Mouse (Mus musculus): Measurements from ENCODE around the gene Immp2l. TPM values are rescaled to one million over a fixed set of nuclear protein-coding genes. Genes with fewer than 3 reads are reported as not detected.

The Immp2l gene
- polyA plus RNA-seq, 1 experiment from 2014 or later, result 30.5 TPM

GRCm38 (mm10) chr12:41682141-41682540, 658.3 kb downstream of the Immp2l start:
- ATAC-seq, result no peak

GRCm38 (mm10) chr12:41689809-41690208, 665.9 kb downstream of the Immp2l start:
- Histone ChIP-seq H3K4me1 (replicated peaks; ENCODE audit: control insufficient read depth, insufficient read depth, low read length) (no peaks in the 10 kb centered on the region), H3K4me2 (replicated peaks; ENCODE audit: low read depth) (no peak overlapping the region), H3K9ac (ENCODE audit: low read depth, low read length) (no peak overlapping the region), H3K9me3 (ENCODE audit: control insufficient read depth) (no peaks in the 10 kb centered on the region), H3K27ac (ENCODE audit: low read depth, low read length) (no peak overlapping the region), H3K27me3 (replicated peaks; ENCODE audit: control insufficient read depth, insufficient read depth, low read length) (no peaks in the 10 kb centered on the region), H3K36me3 (ENCODE audit: control insufficient read depth, insufficient read depth) (no peaks in the 10 kb centered on the region), H3K4me3 (ENCODE audit: low read depth, low read length) (no peak overlapping the region)
- WGBS, result 89% methylated on average over 3 of the region's 3 CpGs
- TF ChIP-seq CTCF (IDR thresholded peaks at IDR 0.05; ENCODE audit: low read depth), result no peak
- no peak for ATAC-seq

More at GRCm38 (mm10) chr12:41682141-41682540, 658.3 kb downstream of the Immp2l start:
- Histone ChIP-seq H3K36me3 (ENCODE audit: control insufficient read depth, insufficient read depth) (no peaks in the 10 kb centered on the region), H3K9me3 (ENCODE audit: control insufficient read depth) (no peaks in the 10 kb centered on the region), H3K27ac (ENCODE audit: low read depth, low read length) (no peak overlapping the region), H3K27me3 (replicated peaks; ENCODE audit: control insufficient read depth, insufficient read depth, low read length) (no peaks in the 10 kb centered on the region), H3K4me2 (replicated peaks; ENCODE audit: low read depth) (no peak overlapping the region), H3K4me3 (ENCODE audit: low read depth, low read length) (no peak overlapping the region), H3K4me1 (replicated peaks; ENCODE audit: control insufficient read depth, insufficient read depth, low read length) (no peaks in the 10 kb centered on the region), H3K9ac (ENCODE audit: low read depth, low read length) (no peak overlapping the region)
- TF ChIP-seq CTCF (IDR thresholded peaks at IDR 0.05; ENCODE audit: low read depth), result no peak
- WGBS, result 50% methylated on average over 1 of the region's 1 CpGs

GRCm38 (mm10) chr12:41710608-41711007, 686.7 kb downstream of the Immp2l start:
- Histone ChIP-seq H3K9ac (ENCODE audit: low read depth, low read length) (no peak overlapping the region), H3K9me3 (ENCODE audit: control insufficient read depth) (no peaks in the 10 kb centered on the region), H3K36me3 (ENCODE audit: control insufficient read depth, insufficient read depth) (no peaks in the 10 kb centered on the region), H3K27ac (ENCODE audit: low read depth, low read length) (no peak overlapping the region), H3K27me3 (replicated peaks; ENCODE audit: control insufficient read depth, insufficient read depth, low read length) (no peaks in the 10 kb centered on the region), H3K4me2 (replicated peaks; ENCODE audit: low read depth) (no peak overlapping the region), H3K4me3 (ENCODE audit: low read depth, low read length) (no peak overlapping the region), H3K4me1 (replicated peaks; ENCODE audit: control insufficient read depth, insufficient read depth, low read length) (no peaks in the 10 kb centered on the region)
- no peak for TF ChIP-seq CTCF (IDR thresholded peaks at IDR 0.05; ENCODE audit: low read depth)
- ATAC-seq, result no peak
- 95% methylated on average over 2 of the region's 2 CpGs for WGBS

- Histone ChIP-seq H3K4me3 (ENCODE audit: low read depth, low read length) (no peak overlapping the region), H3K4me2 (replicated peaks; ENCODE audit: low read depth) (no peak overlapping the region), H3K9ac (ENCODE audit: low read depth, low read length) (no peak overlapping the region), H3K9me3 (ENCODE audit: control insufficient read depth) (0 out of 2 replicates have a peak, but pooled peaks cover 3% of the 10 kb centered on the region), H3K4me1 (replicated peaks; ENCODE audit: control insufficient read depth, insufficient read depth, low read length) (no peaks in the 10 kb centered on the region), H3K27ac (ENCODE audit: low read depth, low read length) (no peak overlapping the region), H3K27me3 (replicated peaks; ENCODE audit: control insufficient read depth, insufficient read depth, low read length) (no peaks in the 10 kb centered on the region), H3K36me3 (ENCODE audit: control insufficient read depth, insufficient read depth) (no peaks in the 10 kb centered on the region)
- no peak for ATAC-seq
- 56% methylated on average over 1 of the region's 1 CpGs for WGBS
- no peak for TF ChIP-seq CTCF (IDR thresholded peaks at IDR 0.05; ENCODE audit: low read depth)
These were observed 693.1 kb downstream of the Immp2l start for GRCm38 (mm10) chr12:41716946-41717345.

- no peak for TF ChIP-seq CTCF (IDR thresholded peaks at IDR 0.05; ENCODE audit: low read depth)
- H3K36me3 ChIP-seq (ENCODE audit: control insufficient read depth, insufficient read depth), result no peaks in the 10 kb centered on the region
- H3K9me3 ChIP-seq (ENCODE audit: control insufficient read depth), result no peaks in the 10 kb centered on the region
- no peak overlapping the region for H3K27ac ChIP-seq (ENCODE audit: low read depth, low read length)
- 61% methylated on average over 2 of the region's 2 CpGs for WGBS
- H3K27me3 ChIP-seq (replicated peaks; ENCODE audit: control insufficient read depth, insufficient read depth, low read length), result no peaks in the 10 kb centered on the region
- ATAC-seq, result no peak
- no peak overlapping the region for H3K4me2 ChIP-seq (replicated peaks; ENCODE audit: low read depth)
- H3K9ac ChIP-seq (ENCODE audit: low read depth, low read length), result no peak overlapping the region
- no peaks in the 10 kb centered on the region for H3K4me1 ChIP-seq (replicated peaks; ENCODE audit: control insufficient read depth, insufficient read depth, low read length)
- H3K4me3 ChIP-seq (ENCODE audit: low read depth, low read length), result no peak overlapping the region
These were observed 700.7 kb downstream of the Immp2l start for GRCm38 (mm10) chr12:41724585-41724984.

- Histone ChIP-seq H3K4me3 (ENCODE audit: low read depth, low read length) (no peak overlapping the region), H3K4me2 (replicated peaks; ENCODE audit: low read depth) (no peak overlapping the region), H3K36me3 (ENCODE audit: control insufficient read depth, insufficient read depth) (no peaks in the 10 kb centered on the region), H3K9ac (ENCODE audit: low read depth, low read length) (no peak overlapping the region), H3K27me3 (replicated peaks; ENCODE audit: control insufficient read depth, insufficient read depth, low read length) (no peaks in the 10 kb centered on the region), H3K9me3 (ENCODE audit: control insufficient read depth) (no peaks in the 10 kb centered on the region), H3K27ac (ENCODE audit: low read depth, low read length) (no peak overlapping the region), H3K4me1 (replicated peaks; ENCODE audit: control insufficient read depth, insufficient read depth, low read length) (no peaks in the 10 kb centered on the region)
- no peak for ATAC-seq
- TF ChIP-seq CTCF (IDR thresholded peaks at IDR 0.05; ENCODE audit: low read depth), result no peak
- WGBS, result 79% methylated on average over 1 of the region's 1 CpGs
These were observed 702.8 kb downstream of the Immp2l start for GRCm38 (mm10) chr12:41726720-41727119.

- H3K9ac ChIP-seq (ENCODE audit: low read depth, low read length), result no peak overlapping the region
- ATAC-seq, result no peak
- H3K4me1 ChIP-seq (replicated peaks; ENCODE audit: control insufficient read depth, insufficient read depth, low read length), result no peaks in the 10 kb centered on the region
- H3K4me2 ChIP-seq (replicated peaks; ENCODE audit: low read depth), result no peak overlapping the region
- H3K27ac ChIP-seq (ENCODE audit: low read depth, low read length), result no peak overlapping the region
- no peaks in the 10 kb centered on the region for H3K36me3 ChIP-seq (ENCODE audit: control insufficient read depth, insufficient read depth)
- 63% methylated on average over 3 of the region's 3 CpGs for WGBS
- no peaks in the 10 kb centered on the region for H3K9me3 ChIP-seq (ENCODE audit: control insufficient read depth)
- no peak for TF ChIP-seq CTCF (IDR thresholded peaks at IDR 0.05; ENCODE audit: low read depth)
- no peak overlapping the region for H3K4me3 ChIP-seq (ENCODE audit: low read depth, low read length)
- H3K27me3 ChIP-seq (replicated peaks; ENCODE audit: control insufficient read depth, insufficient read depth, low read length), result no peaks in the 10 kb centered on the region
These were observed 703.3 kb downstream of the Immp2l start for GRCm38 (mm10) chr12:41727221-41727620.

All from intestine, postnatal 0 days (tissue).